Mouse (Mus musculus): ENCODE measurements at regions not wholly inside any gene's neighbourhood (a gene's known extent, or its start where the extent isn't known, plus 50 kb on each side); places are given as distances from the start of the nearest gene placed in this dataset.

DNA sequence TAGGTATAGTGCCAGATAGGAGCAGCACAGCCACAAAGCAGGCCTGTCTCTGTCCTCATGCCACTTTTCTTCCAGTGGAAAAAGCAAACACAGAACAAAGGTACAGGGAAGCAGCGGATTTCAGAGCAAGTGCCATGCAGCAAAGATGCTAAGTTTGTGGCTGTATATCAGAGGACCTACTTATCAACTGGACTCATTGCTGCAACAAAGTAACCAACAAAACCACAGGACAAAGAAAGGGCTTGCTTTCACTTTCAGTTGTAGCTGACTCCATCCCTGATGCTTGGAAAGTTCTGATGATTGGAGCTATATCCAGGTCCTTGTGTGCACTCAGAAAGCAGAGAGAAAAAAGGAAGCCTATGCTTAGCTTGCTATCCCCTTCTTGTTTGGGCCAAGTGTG, 897.4 kb downstream of the Diaph3 start:
- Histone ChIP-seq H3K27ac (ENCODE audit: control insufficient read depth, low read depth, low read length) (no peak overlapping the region), H3K4me1 (ENCODE audit: control insufficient read depth in 1 of 2, insufficient read depth in 2 of 2, low read length in 2 of 2) (no peaks in the 10 kb centered on the region), H3K27me3 (ENCODE audit: control insufficient read depth in 1 of 2, insufficient read depth in 2 of 2, low read length in 2 of 2) (no peaks in the 10 kb centered on the region), H3K36me3 (ENCODE audit: control insufficient read depth in 1 of 2, insufficient read depth in 2 of 2, low read length in 2 of 2) (no peaks in the 10 kb centered on the region), H3K79me2 (ENCODE audit: control insufficient read depth, insufficient read depth, low read length, poor library complexity) (no peaks in the 10 kb centered on the region), H3K4me3 (ENCODE audit: control insufficient read depth in 1 of 2, insufficient read depth in 1 of 2, low read depth in 2 of 2, low read length in 2 of 2) (no peak overlapping the region), H3K9me3 (replicated peaks; ENCODE audit: insufficient read depth, low read length) (no peaks in the 10 kb centered on the region), H3K9ac (ENCODE audit: control insufficient read depth, low read depth, low read length, poor library complexity, severe bottlenecking) (no peak overlapping the region)
- TF ChIP-seq RAD21 (IDR thresholded peaks at IDR 0.05; ENCODE audit: low read depth, low read length) (no peak), MAZ (IDR thresholded peaks at IDR 0.05; ENCODE audit: low read depth, low read length) (no peak), CTCF (IDR thresholded peaks at IDR 0.05 in 2 of 3, conservative IDR thresholded peaks at IDR 0.05 in 1 of 3; ENCODE audit: control insufficient read depth in 1 of 3, insufficient read depth in 1 of 3, low read depth in 2 of 3, low read length in 3 of 3, poor library complexity in 1 of 3, severe bottlenecking in 1 of 3) (no peak), HCFC1 (IDR thresholded peaks at IDR 0.05; ENCODE audit: low read depth, low read length) (no peak), E2F4 (IDR thresholded peaks at IDR 0.05; ENCODE audit: borderline replicate concordance, low read depth, low read length) (no peak), EP300 (IDR thresholded peaks at IDR 0.05; ENCODE audit: low read depth in 1 of 2, low read length in 2 of 2) (no peak), POLR2A (IDR thresholded peaks at IDR 0.05; ENCODE audit: control insufficient read depth in 1 of 2, insufficient read depth in 1 of 2, low read depth in 1 of 2, low read length in 2 of 2, poor library complexity in 1 of 2) (no peak), USF2 (IDR thresholded peaks at IDR 0.05; ENCODE audit: borderline replicate concordance in 1 of 2, insufficient read depth in 1 of 2, low read depth in 1 of 2, low read length in 2 of 2) (no peak), NRF1 (IDR thresholded peaks at IDR 0.05; ENCODE audit: insufficient read depth, low read depth, low read length, poor library complexity, severe bottlenecking) (no peak), ZC3H11A (IDR thresholded peaks at IDR 0.05; ENCODE audit: low read depth, low read length) (no peak), ZNF384 (IDR thresholded peaks at IDR 0.05; ENCODE audit: low read depth, low read length) (no peak), ELF1 (IDR thresholded peaks at IDR 0.05; ENCODE audit: low read depth, low read length) (no peak)
- peak; percentile 5 for DNase-seq (ENCODE audit: low read depth, low spot score)

- no peak overlapping the region for H3K9ac ChIP-seq (ENCODE audit: control insufficient read depth, low read depth, low read length, poor library complexity, severe bottlenecking)
- H3K79me2 ChIP-seq (ENCODE audit: control insufficient read depth, insufficient read depth, low read length, poor library complexity), result no peaks in the 10 kb centered on the region
- H3K36me3 ChIP-seq (ENCODE audit: control insufficient read depth in 1 of 2, insufficient read depth in 2 of 2, low read length in 2 of 2), result no peaks in the 10 kb centered on the region
- no peaks in the 10 kb centered on the region for H3K27me3 ChIP-seq (ENCODE audit: control insufficient read depth in 1 of 2, insufficient read depth in 2 of 2, low read length in 2 of 2)
- no peak for TF ChIP-seq ZKSCAN1 (IDR thresholded peaks at IDR 0.05; ENCODE audit: low read depth, low read length)
- TF ChIP-seq GATA1 (IDR thresholded peaks at IDR 0.05; ENCODE audit: low read depth, low read length), result no peak
- no peak for TF ChIP-seq MXI1 (IDR thresholded peaks at IDR 0.05; ENCODE audit: low read depth, low read length)
- no peak for TF ChIP-seq E2F4 (IDR thresholded peaks at IDR 0.05; ENCODE audit: borderline replicate concordance, low read depth, low read length)
- TF ChIP-seq EP300 (IDR thresholded peaks at IDR 0.05; ENCODE audit: low read depth in 1 of 2, low read length in 2 of 2), result no peak
- H3K4me1 ChIP-seq (ENCODE audit: control insufficient read depth in 1 of 2, insufficient read depth in 2 of 2, low read length in 2 of 2), result no peaks in the 10 kb centered on the region
- no peak for DNase-seq (ENCODE audit: low read depth, low spot score)
- no peak overlapping the region for H3K4me3 ChIP-seq (ENCODE audit: control insufficient read depth in 1 of 2, insufficient read depth in 1 of 2, low read depth in 2 of 2, low read length in 2 of 2)
- no peak overlapping the region for H3K27ac ChIP-seq (ENCODE audit: control insufficient read depth, low read depth, low read length)
- no peaks in the 10 kb centered on the region for H3K9me3 ChIP-seq (replicated peaks; ENCODE audit: insufficient read depth, low read length)
Observed at GRCm38 (mm10) chr14:86242836-86243235, 898.2 kb downstream of the Diaph3 start.

- no peak for DNase-seq (ENCODE audit: low read depth, low spot score)
- no peak overlapping the region for H3K4me3 ChIP-seq (ENCODE audit: control insufficient read depth in 1 of 2, insufficient read depth in 1 of 2, low read depth in 2 of 2, low read length in 2 of 2)
Observed at GRCm38 (mm10) chr14:86239090-86239489, 901.9 kb downstream of the Diaph3 start.

More at GRCm38 (mm10) chr14:86239090-86239489, 901.9 kb downstream of the Diaph3 start:
- no peak for TF ChIP-seq CTCF (IDR thresholded peaks at IDR 0.05 in 2 of 3, conservative IDR thresholded peaks at IDR 0.05 in 1 of 3; ENCODE audit: control insufficient read depth in 1 of 3, insufficient read depth in 1 of 3, low read depth in 2 of 3, low read length in 3 of 3, poor library complexity in 1 of 3, severe bottlenecking in 1 of 3)
- TF ChIP-seq UBTF (IDR thresholded peaks at IDR 0.05; ENCODE audit: borderline replicate concordance, insufficient read depth, low read depth, low read length), result no peak
- no peak for TF ChIP-seq BHLHE40 (IDR thresholded peaks at IDR 0.05; ENCODE audit: borderline replicate concordance, low read depth, low read length)
- TF ChIP-seq POLR2AphosphoS2 (IDR thresholded peaks at IDR 0.05; ENCODE audit: low read length), result no peak
- no peak for TF ChIP-seq USF2 (IDR thresholded peaks at IDR 0.05; ENCODE audit: borderline replicate concordance in 1 of 2, insufficient read depth in 1 of 2, low read depth in 1 of 2, low read length in 2 of 2)
- TF ChIP-seq CHD2 (IDR thresholded peaks at IDR 0.05; ENCODE audit: low read length), result no peak
- H3K4me1 ChIP-seq (ENCODE audit: control insufficient read depth in 1 of 2, insufficient read depth in 2 of 2, low read length in 2 of 2), result no peaks in the 10 kb centered on the region
- H3K79me2 ChIP-seq (ENCODE audit: control insufficient read depth, insufficient read depth, low read length, poor library complexity), result no peaks in the 10 kb centered on the region
- no peaks in the 10 kb centered on the region for H3K9me3 ChIP-seq (replicated peaks; ENCODE audit: insufficient read depth, low read length)
- no peak overlapping the region for H3K27ac ChIP-seq (ENCODE audit: control insufficient read depth, low read depth, low read length)
- no peaks in the 10 kb centered on the region for H3K36me3 ChIP-seq (ENCODE audit: control insufficient read depth in 1 of 2, insufficient read depth in 2 of 2, low read length in 2 of 2)
- H3K27me3 ChIP-seq (ENCODE audit: control insufficient read depth in 1 of 2, insufficient read depth in 2 of 2, low read length in 2 of 2), result no peaks in the 10 kb centered on the region
- no peak overlapping the region for H3K9ac ChIP-seq (ENCODE audit: control insufficient read depth, low read depth, low read length, poor library complexity, severe bottlenecking)

Data from MEL (cell line).